Mouse (Mus musculus): ENCODE measurements around the gene Nkx6-2. TPM values are rescaled to one million over a fixed set of nuclear protein-coding genes. Genes with fewer than 3 reads are reported as not detected.
A peak's percentile ranks its signal among the peaks of the same experiment; 100 is the strongest.

Gene Nkx6-2
- not detected in 2 replicates for total RNA-seq (2021)
- long read RNA-seq, experiment 1, result 0 reads
- long read RNA-seq, experiment 2, result 0 reads

GRCm38 (mm10) chr7:139582595-139582994 lies at the start of gene Nkx6-2:
Gene Nkx6-2 (minus strand): TSS chr7:139582797.
- peak; percentile 61 for DNase-seq

GRCm38 (mm10) chr7:139625156-139625555 lies 42.6 kb upstream of the Nkx6-2 start:
- DNase-seq, result no peak

- DNase-seq, result no peak
These were observed 40.0 kb upstream of the Nkx6-2 start for GRCm38 (mm10) chr7:139622568-139622967.

- peak; percentile 80 for DNase-seq
These were observed 33.5 kb upstream of the Nkx6-2 start for GRCm38 (mm10) chr7:139615767-139616766.

DNA sequence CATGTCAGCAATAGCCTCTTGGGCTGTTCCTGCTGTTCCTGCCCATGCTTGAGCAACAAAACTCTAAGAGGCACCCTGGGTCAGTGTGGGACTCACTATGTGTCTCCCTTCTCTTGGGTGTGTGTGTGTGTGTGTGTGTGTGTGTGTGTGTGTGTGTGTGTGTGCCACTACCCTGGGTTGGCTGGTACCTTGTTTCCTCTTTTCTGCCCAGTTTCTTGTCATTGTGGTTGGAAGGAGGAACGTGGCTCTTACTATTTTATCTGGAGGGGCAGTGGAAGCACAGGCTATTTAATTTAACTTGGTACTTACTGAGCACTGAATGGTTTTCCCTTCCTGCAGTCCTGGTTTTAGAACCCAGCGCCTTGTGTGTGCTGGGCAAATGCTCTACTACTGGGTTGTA lies 27.7 kb upstream of the Nkx6-2 start:
- no peak for DNase-seq

DNA sequence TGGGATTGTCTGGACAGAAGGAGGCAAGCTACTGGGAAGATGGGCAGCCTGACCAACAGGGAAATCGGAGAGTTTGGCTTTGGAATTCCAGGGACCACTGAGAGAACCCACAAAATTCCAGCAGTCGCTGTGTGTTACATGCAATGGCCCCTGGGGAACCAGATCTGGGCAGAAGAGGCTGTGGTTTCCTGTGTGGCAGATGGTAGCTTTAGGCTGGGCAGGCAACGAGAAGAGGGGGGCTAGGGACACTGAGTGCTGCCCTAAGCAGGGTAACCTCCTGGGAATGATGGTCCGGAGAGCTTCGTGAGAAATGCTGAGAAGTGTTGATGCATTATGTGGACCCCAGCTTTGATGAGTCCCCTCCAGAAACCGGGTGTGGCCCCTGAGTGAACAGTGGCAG lies 13.3 kb upstream of the Nkx6-2 start:
- no peak for DNase-seq

DNA sequence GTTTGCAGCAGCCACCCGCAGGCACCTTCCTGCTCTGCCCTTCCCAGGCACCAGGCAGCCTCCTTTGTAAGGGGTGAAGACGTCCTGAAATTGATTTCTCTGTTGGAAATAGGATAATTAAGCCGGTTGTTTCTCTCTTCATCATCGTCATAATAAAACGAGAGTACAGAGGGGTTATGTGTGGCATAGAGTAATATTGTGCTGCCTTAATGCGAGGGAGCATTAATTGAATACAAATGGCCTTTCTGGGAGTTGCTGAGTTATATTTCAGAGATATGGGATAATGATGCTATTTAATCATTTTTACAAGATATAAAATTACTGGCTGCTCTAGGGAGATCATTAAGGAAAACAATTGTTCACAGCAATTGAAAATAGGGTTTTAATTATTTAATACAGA lies 12.7 kb upstream of the Nkx6-2 start:
- DNase-seq, result no peak

DNA sequence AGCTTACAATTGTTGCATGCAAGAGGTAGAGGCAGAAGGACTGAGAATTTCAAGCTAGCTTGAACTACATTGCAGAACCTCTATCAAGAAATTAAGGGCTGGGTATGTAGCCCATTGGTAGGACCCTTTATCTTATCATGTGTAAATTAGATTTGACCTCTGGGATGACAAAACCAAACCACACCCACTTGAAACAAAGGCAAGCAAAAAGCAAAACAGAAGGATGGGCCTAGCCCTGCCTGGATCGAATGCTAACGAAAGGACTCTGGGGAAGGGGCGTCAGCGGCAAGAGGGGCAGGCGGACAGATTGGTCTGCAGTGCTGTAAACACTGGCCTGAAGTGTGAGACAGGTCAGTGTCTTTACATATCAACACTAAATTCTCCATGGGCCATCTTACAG lies 8.7 kb upstream of the Nkx6-2 start:
- DNase-seq, result no peak

- peak; percentile 61 for DNase-seq
These were observed 7.7 kb upstream of the Nkx6-2 start for GRCm38 (mm10) chr7:139590302-139590701.

DNA sequence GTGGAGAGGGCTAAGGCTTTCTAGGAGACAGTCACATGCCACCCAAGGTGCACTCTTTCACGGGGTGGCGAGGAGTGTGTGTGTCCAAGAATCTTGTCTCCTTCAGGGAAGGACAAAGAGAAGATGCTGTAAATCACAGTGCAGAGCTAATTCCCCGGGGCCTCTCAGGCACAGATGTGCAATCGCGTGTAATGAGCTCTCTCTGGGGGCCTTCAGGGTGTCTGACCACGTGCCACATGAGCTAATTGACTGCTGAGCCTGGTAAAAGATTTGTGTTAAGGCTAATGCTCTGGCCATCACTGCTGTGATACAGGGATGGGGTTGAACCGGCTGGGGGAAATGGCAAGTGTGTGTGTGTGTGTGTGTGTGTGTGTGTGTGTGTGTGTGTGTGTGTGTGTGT lies 5.3 kb upstream of the Nkx6-2 start:
- DNase-seq, result no peak

DNA sequence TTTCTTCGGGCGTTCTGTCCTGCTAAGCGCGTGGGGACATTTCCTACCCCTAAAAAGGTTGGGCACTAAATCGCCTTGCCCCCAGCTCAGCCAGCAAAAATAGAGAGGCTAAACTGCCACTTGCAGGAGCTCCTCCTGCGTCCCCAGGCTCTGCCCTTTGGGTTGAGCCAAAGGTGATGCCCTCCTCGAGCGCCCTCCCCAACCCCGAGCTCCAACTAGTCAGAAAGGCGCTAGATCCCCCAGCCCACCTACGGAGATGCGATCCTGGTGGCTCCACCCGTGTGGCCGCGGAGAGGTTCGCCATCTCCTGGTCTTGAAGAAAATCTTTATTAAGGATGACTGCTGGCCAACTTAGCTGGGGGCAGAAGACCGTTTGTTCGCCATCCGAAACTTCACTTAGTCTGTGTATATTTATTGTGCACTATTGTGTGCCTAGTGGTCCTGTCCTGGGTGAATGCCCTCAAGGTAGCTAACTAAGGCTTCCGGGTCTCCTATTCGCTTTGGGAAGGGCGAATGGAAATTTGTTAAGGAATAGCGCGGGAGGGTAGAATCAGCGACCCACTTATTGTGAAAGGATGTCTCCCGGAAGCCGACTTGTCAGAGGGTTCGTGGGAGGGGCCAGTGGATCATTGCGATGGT lies 2.7 kb upstream of the Nkx6-2 start:
- no peak for DNase-seq

- DNase-seq, result no peak
These were observed 1.9 kb upstream of the Nkx6-2 start for GRCm38 (mm10) chr7:139584221-139585175.

GRCm38 (mm10) chr7:139583094-139583737 lies 619 bp upstream of the Nkx6-2 start:
- no peak for DNase-seq

GRCm38 (mm10) chr7:139581801-139582571 lies 611 bp downstream of the Nkx6-2 start:
- DNase-seq, result peak; percentile 20

DNA sequence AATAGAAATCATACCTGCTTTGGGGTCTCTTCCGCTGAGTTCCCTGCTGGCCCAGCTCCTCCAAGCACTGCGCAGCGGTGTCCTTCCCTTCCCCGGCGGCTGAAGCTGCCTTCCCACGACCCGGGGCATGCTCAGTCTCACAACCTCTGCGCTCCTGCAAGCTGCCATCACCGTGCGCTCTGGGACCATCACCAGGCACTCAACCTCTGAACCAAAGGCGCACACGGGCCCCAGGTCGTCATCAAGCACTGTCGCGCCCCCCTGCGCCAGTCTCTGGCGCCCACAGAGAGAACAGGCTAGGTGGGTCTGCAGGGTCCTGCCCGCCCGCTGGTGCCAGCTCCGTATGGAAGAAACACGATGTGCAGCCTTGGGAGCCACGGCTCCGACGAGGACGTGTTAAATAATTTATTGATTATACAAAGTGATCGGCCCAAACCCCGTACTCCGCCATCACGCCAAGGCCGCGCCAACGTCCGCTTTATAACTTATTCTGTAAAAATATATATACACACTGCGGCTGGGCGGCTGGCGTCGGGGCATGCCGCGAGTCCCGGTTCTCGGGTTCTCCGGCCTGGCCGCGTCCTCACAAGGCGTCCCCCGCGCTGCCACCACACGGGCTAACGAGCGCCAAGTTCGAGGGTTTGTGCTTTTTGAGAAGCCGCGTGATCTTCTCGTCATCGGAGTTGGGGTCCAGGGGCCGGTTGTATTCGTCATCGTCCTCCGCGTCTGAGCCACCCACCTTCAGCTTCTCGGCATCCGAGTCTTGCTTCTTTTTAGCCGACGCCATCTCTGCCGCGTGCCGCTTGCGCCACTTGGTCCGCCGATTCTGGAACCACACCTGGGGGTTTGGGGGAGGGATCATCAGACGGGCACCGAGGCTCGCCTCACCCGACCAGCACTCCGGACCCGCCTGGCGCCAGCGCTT lies 1.5 kb downstream of the Nkx6-2 start:
- DNase-seq, result peak; percentile 19

GRCm38 (mm10) chr7:139579261-139579905 lies 3.2 kb downstream of the Nkx6-2 start:
- DNase-seq, result peak; percentile 29

- DNase-seq, result no peak
These were observed 6.4 kb downstream of the Nkx6-2 start for GRCm38 (mm10) chr7:139576064-139576686.

DNA sequence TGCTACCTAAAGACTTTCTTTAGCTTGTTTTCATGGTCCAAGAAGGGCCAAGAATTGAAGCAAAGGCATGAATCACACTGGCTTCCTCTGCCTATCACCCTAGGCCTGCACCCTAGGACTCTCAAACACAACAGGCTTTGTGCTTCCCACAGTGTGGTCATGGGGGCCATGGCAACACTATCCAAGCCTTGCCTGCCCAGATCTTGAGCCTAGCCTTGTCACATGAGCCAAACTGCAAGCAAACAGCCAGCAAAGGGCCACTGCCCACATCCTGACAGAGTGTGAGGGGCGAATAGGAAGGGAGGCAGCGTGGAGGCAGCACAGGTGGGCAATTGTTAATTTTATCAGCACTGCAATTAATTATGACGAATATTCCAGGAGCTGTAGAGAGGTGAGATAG lies 9.9 kb downstream of the Nkx6-2 start:
- DNase-seq, result no peak

DNA sequence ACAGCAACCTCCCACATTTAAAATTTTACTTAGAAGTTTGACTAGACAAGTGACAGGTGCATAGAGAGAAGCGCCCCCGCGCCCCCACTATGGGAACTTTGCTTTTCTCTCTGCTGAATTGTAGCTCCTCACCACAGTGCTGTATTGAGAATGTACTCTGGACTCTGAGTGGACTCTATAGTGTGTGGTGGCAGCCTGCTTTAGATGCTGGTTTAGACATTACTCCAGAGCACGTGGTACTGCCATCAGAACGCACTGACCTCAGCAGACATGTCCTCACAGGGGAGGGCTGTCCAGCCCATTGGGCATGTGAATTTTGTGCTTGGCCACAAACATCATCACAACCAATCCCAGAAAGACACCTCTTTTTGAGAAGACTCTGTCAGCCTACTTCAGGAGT lies 11.8 kb downstream of the Nkx6-2 start:
- no peak for DNase-seq
